Mouse (Mus musculus) inflammation-experienced regulatory T-cells, adult 16 weeks (primary cell): ENCODE results near the gene Vmn1r183. TPM values are rescaled to one million over a fixed set of nuclear protein-coding genes. Genes with fewer than 3 reads are reported as not detected.

Source experiments
- polyA plus RNA-seq: library from polyadenylated mRNA; unstranded; fragments of 100-300 nt; shearing (Covaris generic); gene quantifications from one replicate; pipeline ENCODE4 v1.2.1, GENCODE M21; 2017

Gene Vmn1r183
- not detected for polyA plus RNA-seq

GRCm38 (mm10) chr7:24052660-24053304 is at the start of gene Vmn1r183:
Gene Vmn1r183 (plus strand): TSS chr7:24053254.

GRCm38 (mm10) chr7:24081634-24082431 is 28.8 kb downstream of the Vmn1r183 start, which contains the start of gene Zfp180:
Gene Zfp180 (plus strand): TSS chr7:24081924.

GRCm38 (mm10) chr7:24112156-24112856 is 59.3 kb downstream of the Vmn1r183 start, which contains the start of gene Zfp112:
Gene Zfp112 (plus strand): TSS chr7:24112314.

Other genes starting within 250 kb of the Vmn1r183 start
- not detected for gene Vmn1r175, start 242.6 kb upstream of the Vmn1r183 start, polyA plus RNA-seq
- not detected for gene Vmn1r176, start 215.9 kb upstream of the Vmn1r183 start, polyA plus RNA-seq
- not detected for gene Vmn1r177, start 186.8 kb upstream of the Vmn1r183 start, polyA plus RNA-seq
- gene Vmn1r178, start 161.2 kb upstream of the Vmn1r183 start, polyA plus RNA-seq, result not detected
- 0.10 TPM for gene Vmn1r179, start 126.3 kb upstream of the Vmn1r183 start, polyA plus RNA-seq
- gene Vmn1r180, start 102.6 kb upstream of the Vmn1r183 start, polyA plus RNA-seq, result not detected
- not detected for gene Vmn1r181, start 78.6 kb upstream of the Vmn1r183 start, polyA plus RNA-seq
- not detected for gene V1rd19, start 51.6 kb upstream of the Vmn1r183 start, polyA plus RNA-seq
- gene Zfp180, start 28.7 kb downstream of the Vmn1r183 start, polyA plus RNA-seq, result 42.0 TPM
- 1.4 TPM for gene Zfp112, start 59.1 kb downstream of the Vmn1r183 start, polyA plus RNA-seq
- 20.7 TPM for gene Zfp235, start 80.9 kb downstream of the Vmn1r183 start, polyA plus RNA-seq
- gene Zfp114, start 121.8 kb downstream of the Vmn1r183 start, polyA plus RNA-seq, result 1.9 TPM
- 1.2 TPM for gene Zfp111, start 158.2 kb downstream of the Vmn1r183 start, polyA plus RNA-seq
- gene Zfp109, start 184.3 kb downstream of the Vmn1r183 start, polyA plus RNA-seq, result 7.7 TPM
- 1.0 TPM for gene Zfp108, start 201.5 kb downstream of the Vmn1r183 start, polyA plus RNA-seq
- gene Zfp93, start 217.2 kb downstream of the Vmn1r183 start, polyA plus RNA-seq, result 3.7 TPM
- 28.4 TPM for gene Zfp61, start 248.0 kb downstream of the Vmn1r183 start, polyA plus RNA-seq